Mouse (Mus musculus) frontal cortex, adult (tissue): ENCODE measurements around the gene Zfp639.
A peak's percentile ranks its signal among the peaks of the same experiment; 100 is the strongest.

Source experiments
- ATAC-seq: cut with Nextera tagmentation; 2 replicates; pipeline ENCODE4 v1.9.2; 2017; ENCODE audit warnings: mild to moderate bottlenecking, moderate library complexity, mixed read lengths; ENCODE audit not compliant: low TSS enrichment

Zfp639 gene

DNA sequence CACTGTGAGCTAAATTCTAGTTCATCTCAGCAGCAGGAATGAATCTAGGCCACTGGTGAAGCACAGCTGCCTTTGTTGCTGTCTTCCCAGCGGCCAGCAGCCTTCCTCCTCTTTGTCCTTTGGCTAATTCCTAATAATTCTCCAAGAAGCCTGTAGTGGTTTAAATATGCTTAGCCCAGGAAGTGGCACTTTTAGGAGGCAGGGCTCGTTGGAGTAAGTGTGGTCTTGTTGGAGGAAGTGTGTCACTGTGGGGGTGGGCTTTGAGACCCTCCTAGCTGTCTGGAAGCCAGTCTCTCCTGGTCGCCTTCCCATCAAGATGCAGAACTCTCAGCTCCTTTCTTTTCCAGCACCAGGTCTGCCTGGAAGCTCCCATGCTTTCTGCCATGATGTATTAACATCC lies 4.2 kb upstream of the Zfp639 start:
- ATAC-seq, result no peak

DNA sequence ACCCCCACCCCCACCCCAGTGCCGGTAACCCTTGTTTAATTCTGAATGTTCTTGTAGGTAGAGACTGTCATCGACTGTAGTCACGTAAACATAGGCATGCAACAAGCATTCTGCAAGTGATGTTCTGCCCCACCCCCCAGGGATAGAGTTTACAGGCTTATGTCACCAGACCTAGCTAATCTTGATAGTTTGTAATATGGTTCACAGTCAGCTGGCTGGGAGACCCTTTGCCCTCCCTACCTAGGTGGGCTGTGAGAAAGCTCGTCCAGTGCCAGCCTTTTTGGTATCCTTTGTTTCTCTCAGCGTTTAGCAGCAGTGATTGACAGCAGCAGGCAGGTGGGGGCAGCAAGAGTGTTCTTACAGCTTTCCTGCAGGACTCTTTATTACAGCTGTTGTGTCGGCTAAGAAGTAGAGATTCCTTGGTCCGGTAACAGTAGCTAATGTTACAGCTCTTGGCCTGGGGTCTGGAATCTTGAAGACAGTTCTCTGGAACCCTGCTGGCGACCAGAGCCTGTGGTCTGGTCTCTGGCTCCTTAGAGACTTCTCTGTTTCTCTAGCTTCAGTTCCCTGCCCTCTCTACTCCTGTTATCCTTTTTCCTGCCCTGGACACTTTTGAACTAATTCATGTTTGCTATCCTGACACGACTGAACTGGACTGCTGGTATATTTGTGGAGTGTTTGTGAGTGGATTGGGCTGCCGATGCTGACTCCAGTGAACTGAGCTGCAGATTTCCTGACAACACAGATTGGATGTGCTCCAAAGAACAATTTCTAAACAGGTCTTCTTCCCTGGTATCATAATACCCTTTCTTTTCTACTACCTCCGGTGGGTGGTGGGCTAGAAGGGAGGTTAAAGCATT lies 3.5 kb upstream of the Zfp639 start:
- ATAC-seq, result no peak

DNA sequence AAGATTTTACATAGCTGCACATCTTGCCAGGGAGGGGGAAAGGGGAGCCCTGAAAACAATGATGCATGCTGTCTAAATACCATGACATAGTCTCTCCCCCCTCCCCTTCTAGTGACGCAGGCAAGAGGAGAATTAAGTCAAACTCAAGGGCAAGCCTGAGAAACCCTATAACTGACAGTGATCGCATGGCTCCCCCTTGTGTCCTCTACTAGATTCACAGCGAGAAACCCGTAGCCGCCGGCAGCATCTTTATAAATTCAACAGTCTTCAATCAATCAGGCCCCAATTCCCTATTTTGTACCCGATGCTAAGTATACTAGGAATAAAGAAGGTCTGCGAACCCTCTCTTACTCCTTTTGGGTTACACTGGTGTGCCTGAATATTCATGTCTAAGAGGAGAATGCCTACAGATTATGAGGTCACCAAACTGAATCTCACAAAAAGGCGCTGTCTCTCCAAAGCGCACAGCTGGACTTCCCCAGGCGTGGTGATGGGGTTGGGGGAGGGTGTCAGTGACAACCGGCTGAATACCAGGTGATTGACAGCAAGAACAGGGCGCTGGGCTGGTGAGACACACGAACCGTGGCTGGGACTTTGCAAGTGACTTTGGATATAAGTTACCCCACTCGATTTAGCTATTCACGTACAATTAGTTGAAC lies 1.3 kb upstream of the Zfp639 start:
- ATAC-seq, result peak; percentile 60

DNA sequence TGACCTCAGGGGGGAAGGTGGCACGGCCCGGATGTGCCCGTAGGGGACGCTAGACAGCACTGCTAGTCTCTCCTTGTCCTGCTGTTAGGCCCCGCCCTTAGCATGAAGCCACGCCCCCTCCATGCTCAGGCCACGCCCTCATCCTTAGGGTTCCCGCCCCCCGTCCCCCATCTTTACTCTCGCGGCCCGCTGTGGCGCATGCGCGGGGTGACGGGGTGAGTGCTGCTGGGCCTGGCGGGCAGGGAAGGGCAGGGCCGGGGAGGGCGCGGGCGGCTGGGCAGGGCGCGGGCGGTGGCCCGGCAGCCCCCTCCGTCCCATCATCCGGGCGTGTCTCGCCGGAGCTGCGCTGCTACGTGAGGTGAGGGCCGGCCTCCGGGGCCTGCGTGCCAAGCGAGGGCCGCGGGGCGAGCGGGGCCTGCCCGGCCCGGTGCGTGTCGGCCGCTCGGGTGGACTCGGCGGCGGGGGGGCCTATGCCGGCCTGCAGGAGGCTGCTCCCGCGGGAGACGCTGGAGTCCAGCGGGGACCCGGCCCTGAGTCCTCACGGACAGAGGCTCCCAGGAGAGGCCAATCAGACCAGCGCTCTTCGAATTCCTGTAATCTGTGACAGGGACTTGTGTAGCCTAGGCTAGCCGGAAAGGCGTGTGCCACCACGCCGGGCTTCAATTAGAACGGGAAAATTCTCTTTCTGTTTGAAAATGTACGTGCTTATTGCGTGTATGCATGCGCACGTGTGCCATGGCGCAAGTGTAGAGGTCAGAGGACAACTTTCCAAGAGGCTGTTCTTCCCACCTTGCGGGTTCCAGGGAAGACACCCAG lies 524 bp downstream of the Zfp639 start:
- ATAC-seq, result peak; percentile 88

DNA sequence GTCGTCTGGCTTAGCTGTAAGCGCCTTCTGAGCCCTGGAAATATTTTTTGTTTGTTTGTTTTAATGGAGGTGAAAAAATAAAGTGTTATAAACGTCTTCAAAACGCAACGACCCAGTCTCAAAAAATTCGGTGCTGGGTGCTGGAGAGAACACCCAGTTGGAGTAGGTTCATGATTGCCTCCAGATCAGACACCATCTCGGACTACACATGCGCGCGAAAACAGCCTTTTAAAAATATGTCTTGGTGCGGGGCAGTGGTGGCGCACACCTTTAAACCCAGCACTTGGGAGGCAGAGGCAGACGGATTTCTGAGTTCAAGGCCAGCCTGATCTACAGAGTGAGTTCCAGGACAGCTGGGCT lies 1.1 kb downstream of the Zfp639 start:
- ATAC-seq, result no peak

DNA sequence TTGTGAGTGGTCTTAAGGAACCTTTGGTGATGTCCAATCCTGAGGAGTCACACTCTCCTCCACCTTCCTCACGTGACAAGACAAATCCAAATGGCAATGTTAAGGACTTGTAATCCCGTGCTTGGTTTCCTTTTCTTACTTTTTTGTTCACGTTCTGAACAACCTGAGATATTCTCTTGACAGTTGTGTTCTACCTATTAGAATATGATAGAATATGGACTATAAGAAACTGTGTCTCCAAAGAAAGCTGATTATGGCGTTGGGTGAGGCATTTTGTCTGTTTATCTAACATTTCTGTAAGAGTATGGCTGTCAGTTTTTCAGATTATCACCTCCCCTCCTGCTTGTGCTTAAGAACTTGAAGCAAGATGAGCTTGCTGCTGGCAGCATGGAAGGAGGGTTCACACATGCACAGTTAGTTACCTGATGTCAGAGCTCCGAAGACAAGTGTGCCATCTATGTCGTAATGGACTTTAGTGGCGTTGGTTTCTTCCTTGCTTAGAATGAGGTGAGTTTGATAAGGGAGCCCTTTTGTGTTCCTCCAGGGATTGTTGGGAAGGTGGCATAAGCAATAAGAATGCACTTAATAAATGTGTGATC lies 2.7 kb downstream of the Zfp639 start:
- no peak for ATAC-seq

DNA sequence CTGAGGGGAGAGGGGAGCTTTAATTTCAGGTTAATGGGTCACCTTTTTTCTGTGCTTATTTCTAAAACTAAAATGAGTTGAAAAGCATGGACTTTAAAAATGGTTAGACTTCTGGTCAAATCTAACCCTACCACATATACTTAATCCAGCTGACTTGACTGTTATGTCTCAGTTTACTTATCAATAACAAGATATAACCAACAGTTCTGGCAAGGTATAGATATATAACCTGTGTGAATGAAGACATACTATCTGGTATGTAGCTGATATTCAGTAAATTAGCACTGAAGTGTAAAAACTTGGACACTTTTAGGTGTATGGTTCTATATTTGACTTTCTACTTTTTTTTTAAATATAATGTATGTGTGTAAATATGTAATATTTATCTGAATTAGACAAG lies 3.5 kb downstream of the Zfp639 start:
- no peak for ATAC-seq

DNA sequence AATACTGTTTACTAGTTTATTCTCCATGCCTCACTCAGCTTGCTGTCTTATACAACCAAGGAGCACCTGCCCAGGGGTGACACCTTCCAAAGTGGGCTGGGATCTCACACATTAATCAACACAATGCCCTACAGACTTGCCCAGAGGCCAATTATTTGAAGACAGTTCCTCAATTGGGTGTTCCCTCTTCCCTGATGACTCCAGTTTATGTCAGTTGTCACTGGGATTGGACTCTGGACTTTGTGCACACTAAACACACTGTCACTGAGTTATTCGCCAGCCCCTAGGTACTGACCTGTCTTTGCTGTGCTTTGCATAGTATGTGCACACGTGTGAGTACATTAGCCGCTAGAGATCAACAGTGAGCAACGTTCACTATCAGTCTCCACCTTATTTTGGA lies 17.1 kb downstream of the Zfp639 start:
- no peak for ATAC-seq

DNA sequence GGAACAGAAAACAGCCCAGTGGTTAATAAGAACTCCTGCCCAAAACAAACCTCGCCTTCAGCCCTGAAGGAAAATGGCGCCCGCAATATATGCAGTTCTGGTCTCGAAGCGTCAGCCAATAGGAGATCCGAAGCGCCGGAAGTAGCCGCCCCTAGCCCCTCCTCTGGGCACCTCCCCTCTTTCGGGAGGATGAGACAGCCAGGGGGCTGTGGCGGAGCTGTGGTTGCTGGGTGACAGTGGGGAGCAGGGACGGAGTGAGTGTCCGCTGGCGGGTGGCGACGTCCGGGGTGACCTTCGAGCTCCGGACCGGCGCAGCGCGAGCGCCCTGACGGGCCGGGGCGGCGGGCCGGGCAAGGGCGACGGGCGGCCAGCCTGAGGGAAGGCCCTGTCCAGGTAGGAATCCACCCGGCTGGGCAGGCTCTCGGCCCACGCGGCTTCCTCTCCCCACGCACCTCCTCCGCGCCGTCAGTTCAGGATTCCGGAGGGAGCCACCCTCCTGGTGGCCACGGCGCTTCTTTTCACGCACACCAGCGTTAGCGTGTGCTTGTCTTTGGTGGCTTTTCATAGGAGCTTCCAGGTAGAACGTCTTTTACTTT lies 19.3 kb downstream of the Zfp639 start, which contains the start of gene Mfn1:
TSS of gene Mfn1 (plus strand) at position 163 of the 596 bp plus-strand sequence.
- ATAC-seq, result peak; percentile 99

DNA sequence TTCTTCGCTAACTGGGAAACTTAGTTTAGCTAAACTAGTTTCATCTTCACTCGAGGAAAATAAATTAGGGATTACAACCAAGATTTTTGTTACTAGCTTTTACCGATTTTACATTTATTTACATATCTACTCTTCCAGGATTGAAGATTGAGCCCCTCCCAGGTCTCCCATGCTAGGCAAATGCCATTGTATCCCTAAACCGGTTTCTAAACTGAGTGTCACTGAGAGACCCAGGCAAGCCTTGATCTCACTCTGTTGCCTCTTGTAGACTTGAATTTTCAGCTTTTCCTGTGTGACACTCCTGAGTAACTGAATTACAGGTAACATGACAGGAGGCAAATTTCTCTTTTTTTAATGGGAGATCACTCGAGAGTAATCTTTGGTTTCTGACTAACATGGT lies 20.0 kb downstream of the Zfp639 start:
- ATAC-seq, result no peak

DNA sequence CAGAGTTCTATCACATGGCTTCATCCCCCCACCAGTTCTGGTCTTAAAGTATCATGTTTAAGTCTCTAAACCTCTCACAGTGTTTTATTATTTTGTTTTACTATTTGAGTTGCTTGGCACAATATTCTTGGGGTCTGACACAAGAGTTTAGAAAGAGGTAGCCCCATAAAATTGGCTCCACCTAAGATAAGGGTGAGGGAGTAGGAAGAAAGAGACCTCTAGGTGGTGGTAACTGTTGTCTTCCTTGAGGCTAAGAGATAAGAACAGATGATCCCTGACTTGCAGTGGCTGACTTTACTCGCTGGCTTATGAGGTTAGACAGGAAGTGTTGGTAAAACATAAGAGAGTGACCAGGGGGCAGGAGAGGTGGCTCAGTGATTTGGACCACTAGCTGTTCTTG lies 25.6 kb downstream of the Zfp639 start:
- ATAC-seq, result no peak

DNA sequence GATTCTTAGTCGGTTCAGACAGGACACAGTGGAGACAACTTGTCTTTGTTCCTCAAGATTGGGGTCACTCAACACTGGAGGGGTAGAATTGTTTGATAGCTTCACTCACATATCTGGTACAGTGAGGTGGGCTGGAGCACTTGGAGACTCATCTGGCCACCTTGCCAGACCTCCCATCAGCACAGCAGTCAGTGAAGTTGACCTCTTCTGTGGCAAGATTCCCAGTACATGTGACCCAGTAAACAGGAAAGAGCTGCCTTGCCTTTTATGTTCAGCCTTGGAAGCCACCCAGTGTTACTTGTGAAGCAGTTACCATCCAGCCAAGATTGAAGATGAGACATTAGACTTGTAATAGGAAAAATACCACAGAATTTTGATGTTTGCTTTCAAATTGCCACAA lies 27.5 kb downstream of the Zfp639 start:
- ATAC-seq, result peak; percentile 65

DNA sequence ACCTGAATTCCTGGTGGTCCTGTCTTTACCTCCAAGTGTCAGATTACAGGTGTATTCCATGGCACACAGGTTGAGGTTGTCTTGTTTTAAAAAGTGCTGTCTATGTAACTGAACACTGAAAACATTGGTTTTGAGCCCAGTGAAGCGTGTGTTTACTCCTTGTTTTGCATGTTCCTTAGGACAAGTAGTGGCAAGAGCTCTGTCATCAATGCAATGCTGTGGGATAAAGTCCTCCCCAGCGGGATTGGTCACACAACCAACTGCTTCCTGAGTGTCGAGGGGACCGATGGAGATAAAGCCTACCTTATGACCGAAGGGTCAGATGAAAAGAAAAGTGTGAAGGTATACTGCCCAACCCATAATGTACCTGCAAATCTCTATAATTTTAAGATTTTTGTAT lies 28.0 kb downstream of the Zfp639 start:
- ATAC-seq, result no peak

DNA sequence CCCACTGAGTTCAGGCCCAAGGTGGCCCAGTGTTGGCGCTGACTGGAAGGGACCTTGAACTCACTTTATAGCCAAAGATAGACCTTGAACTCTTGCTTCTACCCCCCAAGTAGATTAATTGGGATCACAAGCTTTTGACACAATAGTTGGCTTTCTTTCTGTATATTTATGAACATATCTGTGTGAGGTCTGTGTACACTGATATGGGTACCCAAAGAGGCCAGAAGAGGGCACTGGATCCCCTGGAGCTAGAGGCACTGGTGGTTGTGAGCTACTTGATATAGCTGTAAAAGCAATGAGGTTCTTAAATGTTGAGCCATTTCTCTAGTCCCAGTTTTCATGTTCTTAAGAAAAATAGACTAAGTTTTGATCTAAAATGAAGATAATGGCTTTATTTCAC lies 43.0 kb downstream of the Zfp639 start:
- 0 out of 2 replicates have a peak, but pooled peaks have one; percentile 57 for ATAC-seq

DNA sequence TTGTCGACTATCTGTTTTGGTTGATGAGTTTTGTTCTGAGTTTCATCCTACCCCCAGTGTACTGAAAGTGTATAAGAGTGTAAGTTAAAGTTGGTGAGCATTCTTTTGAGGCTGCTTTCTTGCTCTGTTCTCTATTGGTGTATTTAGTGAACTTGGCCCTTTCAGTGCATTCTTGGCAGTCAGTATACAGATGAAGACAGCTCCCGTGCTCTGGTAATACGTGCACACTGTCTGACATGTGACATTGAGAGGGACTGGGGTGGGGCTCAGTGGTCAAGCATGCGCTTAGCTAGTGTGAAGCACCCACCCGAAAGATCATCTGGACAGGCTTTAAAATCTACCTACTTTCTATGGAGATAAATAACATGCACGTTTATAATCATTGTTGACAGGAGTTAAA lies 53.3 kb downstream of the Zfp639 start:
- ATAC-seq, result no peak
